Mouse (Mus musculus) CH12.LX (cell line): ENCODE measurements around the gene Ppih. TPM values are rescaled to one million over a fixed set of nuclear protein-coding genes. Genes with fewer than 3 reads are reported as not detected.

ENCODE experiments used
- DNase-seq: peaks from one replicate; pipeline ENCODE4 v3.0.0-alpha.2; 2013; ENCODE audit errors: extremely low read depth
- H3K27ac ChIP-seq: 2 replicates; pipeline ENCODE4 v1.5.1; 2012; ENCODE audit warnings: low read depth, mild to moderate bottlenecking, control low read depth, moderate library complexity; ENCODE audit not compliant: insufficient read depth
- H3K27me3 ChIP-seq: replicated peaks from 2 replicates; pipeline ENCODE3; 2012; ENCODE audit warnings: inconsistent platforms
- H3K36me3 ChIP-seq, 2 experiments: replicated peaks in 1 of 2; 2 replicates each; pipeline versions ENCODE3 to v1.6.1; 2012; ENCODE audit warnings: inconsistent platforms in 1 of 2, low read length in 1 of 2, mild to moderate bottlenecking in 1 of 2, mixed read lengths in 1 of 2, moderate library complexity in 1 of 2; ENCODE audit not compliant: control insufficient read depth in 1 of 2, insufficient read depth in 1 of 2
- H3K4me1 ChIP-seq, 2 experiments: 2 replicates each; pipeline ENCODE4 v1.6.1; 2012; ENCODE audit warnings: inconsistent platforms in 1 of 2, moderate library complexity in 1 of 2; ENCODE audit not compliant: insufficient read depth in 2 of 2, control insufficient read depth in 1 of 2
- H3K4me2 ChIP-seq: 2 replicates; pipeline ENCODE4 v1.6.1; 2012; ENCODE audit warnings: low read depth, mild to moderate bottlenecking, control low read depth; ENCODE audit not compliant: poor library complexity, insufficient read depth, severe bottlenecking
- H3K4me3 ChIP-seq, 3 experiments: fragments of 150-350 bp in 1 of 3; sonication (generic) in 1 of 3; replicated peaks in 1 of 3; 2 replicates each; pipeline versions ENCODE3 to v1.5.1; 2011 to 2012; ENCODE audit warnings: low read depth in 2 of 3, low read length in 2 of 3, mild to moderate bottlenecking in 2 of 3, moderate library complexity in 2 of 3, control low read depth in 1 of 3, improper control_type of control experiment in 1 of 3, inconsistent platforms in 1 of 3, mixed read lengths in 1 of 3; ENCODE audit not compliant: poor library complexity in 1 of 3
- H3K79me2 ChIP-seq: replicated peaks from 2 replicates; pipeline ENCODE4 v1.6.1; 2012; ENCODE audit warnings: mild to moderate bottlenecking, moderate library complexity; ENCODE audit not compliant: control insufficient read depth, poor library complexity, insufficient read depth, severe bottlenecking; ENCODE audit errors: extremely low read depth
- H3K9ac ChIP-seq: 2 replicates; pipeline ENCODE4 v1.6.1; 2012; ENCODE audit warnings: low read depth, mild to moderate bottlenecking, control low read depth, moderate library complexity; ENCODE audit not compliant: insufficient read depth
- H3K9me3 ChIP-seq: replicated peaks from 2 replicates; pipeline ENCODE3; 2012; ENCODE audit warnings: low read length, inconsistent platforms, mixed read lengths
- CHD1 ChIP-seq: IDR thresholded peaks from 2 replicates; pipeline ENCODE4 v1.6.1; 2012; ENCODE audit warnings: low read depth, low read length, improper control_type of control experiment, inconsistent platforms
- CHD2 ChIP-seq: IDR thresholded peaks from 2 replicates; pipeline ENCODE4 v1.6.1; 2011; ENCODE audit warnings: low read length, improper control_type of control experiment
- CTCF ChIP-seq, 2 experiments: IDR thresholded peaks in 1 of 2; conservative IDR thresholded peaks in 1 of 2; 2 replicates each; pipeline ENCODE4 v1.5.1; 2011 to 2012; ENCODE audit warnings: low read depth in 2 of 2, low read length in 2 of 2, improper control_type of control experiment in 1 of 2, inconsistent platforms in 1 of 2, mild to moderate bottlenecking in 1 of 2, moderate library complexity in 1 of 2
- E2F4 ChIP-seq: IDR thresholded peaks from 2 replicates; pipeline ENCODE4 v1.6.1; 2011; ENCODE audit warnings: low read depth, low read length, improper control_type of control experiment; ENCODE audit not compliant: insufficient replicate concordance
- ELF1 ChIP-seq: IDR thresholded peaks from 2 replicates; pipeline ENCODE4 v1.6.1; 2014; ENCODE audit warnings: low read depth, mild to moderate bottlenecking, inconsistent platforms, low read length, improper control_type of control experiment
- EP300 ChIP-seq: IDR thresholded peaks from 2 replicates; pipeline ENCODE4 v1.6.1; 2011; ENCODE audit warnings: low read length, improper control_type of control experiment
- ETS1 ChIP-seq: conservative IDR thresholded peaks from 2 replicates; pipeline ENCODE4 v1.6.1; 2012; ENCODE audit warnings: low read depth, mild to moderate bottlenecking, inconsistent platforms, low read length, improper control_type of control experiment, moderate library complexity
- GABPA ChIP-seq: IDR thresholded peaks from 2 replicates; pipeline ENCODE4 v1.6.1; 2012; ENCODE audit warnings: low read depth, low read length, improper control_type of control experiment, inconsistent platforms; ENCODE audit not compliant: insufficient replicate concordance
- HCFC1 ChIP-seq: IDR thresholded peaks from 2 replicates; pipeline ENCODE4 v1.6.1; 2012; ENCODE audit warnings: low read depth, mild to moderate bottlenecking, inconsistent platforms, low read length, improper control_type of control experiment
- IRF4 ChIP-seq: IDR thresholded peaks from 2 replicates; pipeline ENCODE4 v1.6.1; 2014; ENCODE audit warnings: low read depth, mild to moderate bottlenecking, inconsistent platforms, low read length, improper control_type of control experiment
- JUN ChIP-seq: IDR thresholded peaks from 2 replicates; pipeline ENCODE4 v1.6.1; 2011; ENCODE audit warnings: low read depth, mild to moderate bottlenecking, low read length, improper control_type of control experiment, moderate library complexity; ENCODE audit not compliant: insufficient read depth
- KAT2A ChIP-seq: IDR thresholded peaks from 2 replicates; pipeline ENCODE4 v1.6.1; 2012; ENCODE audit warnings: low read length, improper control_type of control experiment, inconsistent platforms; ENCODE audit not compliant: insufficient replicate concordance
- MAX ChIP-seq: IDR thresholded peaks from 2 replicates; pipeline ENCODE4 v1.6.1; 2011; ENCODE audit warnings: low read length, improper control_type of control experiment
- MAZ ChIP-seq: IDR thresholded peaks from 2 replicates; pipeline ENCODE4 v1.6.1; 2012; ENCODE audit warnings: low read depth, mild to moderate bottlenecking, inconsistent platforms, low read length, improper control_type of control experiment, moderate library complexity
- MEF2A ChIP-seq: IDR thresholded peaks from 2 replicates; pipeline ENCODE4 v1.6.1; 2014; ENCODE audit warnings: low read depth, mild to moderate bottlenecking, inconsistent platforms, low read length, improper control_type of control experiment, borderline replicate concordance
- MXI1 ChIP-seq: IDR thresholded peaks from 2 replicates; pipeline ENCODE4 v1.6.1; 2011; ENCODE audit warnings: mild to moderate bottlenecking, low read depth, low read length, improper control_type of control experiment
- NRF1 ChIP-seq: IDR thresholded peaks from 2 replicates; pipeline ENCODE4 v1.6.1; 2014; ENCODE audit warnings: low read depth, mild to moderate bottlenecking, inconsistent platforms, low read length, improper control_type of control experiment, moderate library complexity
- PAX5 ChIP-seq: IDR thresholded peaks from 2 replicates; pipeline ENCODE4 v1.6.1; 2012; ENCODE audit warnings: low read length, inconsistent platforms, mixed read lengths
- POLR2A ChIP-seq: IDR thresholded peaks from 2 replicates; pipeline ENCODE4 v1.6.1; 2011; ENCODE audit warnings: low read depth, mild to moderate bottlenecking, improper control_type of control experiment, low read length
- POLR2AphosphoS2 ChIP-seq: IDR thresholded peaks from 2 replicates; pipeline ENCODE4 v1.6.1; 2011; ENCODE audit warnings: low read depth, low read length, improper control_type of control experiment
- RAD21 ChIP-seq: IDR thresholded peaks from 2 replicates; pipeline ENCODE4 v1.6.1; 2011; ENCODE audit warnings: low read depth, mild to moderate bottlenecking, low read length, improper control_type of control experiment, moderate library complexity
- RCOR1 ChIP-seq: conservative IDR thresholded peaks from 2 replicates; pipeline ENCODE4 v1.6.1; 2012; ENCODE audit warnings: low read depth, mild to moderate bottlenecking, inconsistent platforms, low read length, improper control_type of control experiment
- SIN3A ChIP-seq: IDR thresholded peaks from 2 replicates; pipeline ENCODE4 v1.6.1; 2012; ENCODE audit warnings: low read length, improper control_type of control experiment, inconsistent platforms
- SMC3 ChIP-seq: IDR thresholded peaks from 2 replicates; pipeline ENCODE4 v1.6.1; 2011; ENCODE audit warnings: low read depth, low read length, improper control_type of control experiment
- TBP ChIP-seq: conservative IDR thresholded peaks from 2 replicates; pipeline ENCODE4 v1.6.1; 2011; ENCODE audit warnings: low read depth, low read length, improper control_type of control experiment
- TCF12 ChIP-seq: IDR thresholded peaks from 2 replicates; pipeline ENCODE4 v1.6.1; 2014; ENCODE audit warnings: low read depth, mild to moderate bottlenecking, inconsistent platforms, low read length, improper control_type of control experiment
- UBTF ChIP-seq: IDR thresholded peaks from 2 replicates; pipeline ENCODE4 v1.6.1; 2012; ENCODE audit warnings: low read depth, mild to moderate bottlenecking, inconsistent platforms, low read length, improper control_type of control experiment, moderate library complexity
- USF1 ChIP-seq: IDR thresholded peaks from 2 replicates; pipeline ENCODE4 v1.6.1; 2014; ENCODE audit warnings: low read depth, mild to moderate bottlenecking, inconsistent platforms, low read length, improper control_type of control experiment
- USF2 ChIP-seq: conservative IDR thresholded peaks from 2 replicates; pipeline ENCODE4 v1.6.1; 2011; ENCODE audit warnings: low read depth, low read length, improper control_type of control experiment
- ZC3H11A ChIP-seq: IDR thresholded peaks from 2 replicates; pipeline ENCODE4 v1.6.1; 2012; ENCODE audit warnings: low read depth, mild to moderate bottlenecking, inconsistent platforms, low read length, improper control_type of control experiment
- ZKSCAN1 ChIP-seq: IDR thresholded peaks from 2 replicates; pipeline ENCODE4 v1.6.1; 2012; ENCODE audit warnings: low read depth, inconsistent platforms, low read length, improper control_type of control experiment, borderline replicate concordance
- ZMIZ1 ChIP-seq: IDR thresholded peaks from 2 replicates; pipeline ENCODE4 v1.6.1; 2012; ENCODE audit warnings: low read depth, mild to moderate bottlenecking, inconsistent platforms, low read length, improper control_type of control experiment
- dilution Hi-C: fragments of 300-500 bp; cut with MboI; formaldehyde crosslinking; loops from 2 replicates; pipeline ENCODE4 v1.14.3; 2020; ENCODE audit warnings: low sequenced_read_pairs; ENCODE audit not compliant: extremely low pct_unique_long_range_greater_than_20kb, extremely low pct_ligation_motif_present
- in situ Hi-C: fragments of 300-500 bp; cut with MboI; formaldehyde crosslinking; loops from 3 replicates; pipeline ENCODE4 v1.14.3; 2019; ENCODE audit warnings: low sequenced_read_pairs, low pct_ligation_motif_present, low pct_unique_long_range_greater_than_20kb, mixed read lengths
- polyA plus RNA-seq: library from polyadenylated mRNA; unstranded; fragments of >175 nt; gene quantifications from 2 replicates; pipeline ENCODE4 v1.2.1, GENCODE M21; 2012; ENCODE audit warnings: low read depth; ENCODE audit not compliant: insufficient read length
- total RNA-seq, 2 experiments: library from RNA; depleted of rRNA; stranded (reverse); fragments of 300-350 nt in 1 of 2; fragments of >200 nt in 1 of 2; gene quantifications; 2 replicates each; pipeline ENCODE4 v1.2.3; 2012 to 2014

The Ppih gene
- total and polyA plus RNA-seq, 3 experiments, result 125 to 179 (median 132) TPM

DNA sequence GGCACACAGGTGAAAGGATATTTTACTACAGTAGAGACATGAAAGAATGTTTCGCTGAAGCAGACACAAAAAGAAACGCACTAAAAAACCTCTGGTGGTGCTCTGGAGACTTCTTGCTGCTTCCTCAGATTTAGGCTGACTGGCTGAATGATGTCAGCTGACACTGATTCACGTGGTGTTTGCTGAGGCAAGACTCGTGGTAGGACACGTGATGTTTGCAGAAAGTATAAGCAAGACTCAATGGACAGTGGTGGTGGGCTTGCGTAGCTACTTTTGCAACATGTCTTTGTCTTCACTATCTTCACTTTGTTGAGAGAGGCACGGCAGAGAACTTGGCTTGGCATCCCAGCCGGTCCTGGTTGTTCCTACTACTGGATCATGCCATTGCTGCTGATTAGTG, 17.1 kb downstream of the Ppih start:
- no peak for DNase-seq
- Histone ChIP-seq H3K9me3 (no peaks in the 10 kb centered on the region), H3K27ac (no peak overlapping the region), H3K4me3 (no peak overlapping the region), H3K36me3 (peaks cover 17 to 53% of the 10 kb centered on the region in 2 experiments), H3K27me3 (no peaks in the 10 kb centered on the region), H3K4me2 (no peak overlapping the region), H3K79me2 (no peaks in the 10 kb centered on the region), H3K4me1 (peaks cover 4 to 12% of the 10 kb centered on the region in 2 experiments; a peak in 2 of 4 replicates), H3K9ac (no peak overlapping the region)
- TF ChIP-seq POLR2A, result no peak
- no peak for TF ChIP-seq HCFC1
- TF ChIP-seq ZC3H11A, result no peak
- TF ChIP-seq MAX, result no peak
- no peak for TF ChIP-seq CHD1
- no peak for TF ChIP-seq MAZ
- no peak for TF ChIP-seq GABPA
- no peak for TF ChIP-seq SMC3
- TF ChIP-seq USF1, result no peak
- TF ChIP-seq RAD21, result no peak
- TF ChIP-seq TCF12, result no peak
- no peak for TF ChIP-seq JUN
- TF ChIP-seq KAT2A, result no peak
- no peak for TF ChIP-seq SIN3A
- no peak for TF ChIP-seq CTCF (conservative IDR thresholded peaks at IDR 0.05 in 1 of 2, IDR thresholded peaks at IDR 0.05 in 1 of 2; ENCODE audit: low read depth in 2 of 2, low read length in 2 of 2)
- TF ChIP-seq ETS1, result no peak
- TF ChIP-seq E2F4, result no peak
- TF ChIP-seq USF2, result no peak
- no peak for TF ChIP-seq NRF1
- in situ Hi-C loops, result no loop called here
- dilution Hi-C loops, result no loop called here

DNA sequence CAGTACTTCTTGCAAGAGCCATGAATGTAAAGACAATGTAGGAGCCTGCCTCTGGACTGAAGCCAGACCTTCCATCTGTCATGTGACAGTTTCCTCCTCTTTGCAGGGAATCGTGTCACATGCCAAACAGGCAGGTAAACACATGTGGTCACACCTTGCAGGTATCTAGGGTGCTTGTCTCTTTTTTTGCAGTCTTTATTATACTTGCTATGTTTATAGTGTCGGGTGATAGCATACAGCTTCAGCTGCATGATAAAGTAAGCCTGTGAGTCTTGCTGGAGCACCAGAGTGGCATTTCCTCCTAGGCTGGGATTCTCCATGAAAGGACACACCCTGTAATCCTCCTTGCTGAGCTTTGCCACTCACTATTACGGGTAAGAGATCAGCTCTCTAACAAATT, 18.6 kb downstream of the Ppih start:
- Histone ChIP-seq H3K9ac (no peak overlapping the region), H3K27me3 (no peaks in the 10 kb centered on the region), H3K27ac (no peak overlapping the region), H3K4me2 (no peak overlapping the region), H3K9me3 (no peaks in the 10 kb centered on the region), H3K4me3 (no peak overlapping the region), H3K36me3 (peaks cover 7 to 38% of the 10 kb centered on the region in 2 experiments), H3K4me1 (peaks cover 3 to 15% of the 10 kb centered on the region in 2 experiments; a peak in 2 of 4 replicates), H3K79me2 (no peaks in the 10 kb centered on the region)
- dilution Hi-C loops, result no loop called here
- no peak for DNase-seq
- no peak for TF ChIP-seq HCFC1
- TF ChIP-seq CHD2, result no peak
- no peak for TF ChIP-seq MEF2A
- no peak for TF ChIP-seq MXI1
- no peak for TF ChIP-seq ZKSCAN1
- TF ChIP-seq CTCF (conservative IDR thresholded peaks at IDR 0.05 in 1 of 2, IDR thresholded peaks at IDR 0.05 in 1 of 2; ENCODE audit: low read depth in 2 of 2, low read length in 2 of 2), result no peak
- no peak for TF ChIP-seq EP300
- no peak for TF ChIP-seq ZMIZ1
- no peak for TF ChIP-seq E2F4
- no peak for TF ChIP-seq ELF1
- no peak for TF ChIP-seq TBP
- TF ChIP-seq RCOR1, result no peak
- no peak for TF ChIP-seq NRF1
- TF ChIP-seq POLR2AphosphoS2, result no peak
- no peak for TF ChIP-seq IRF4
- TF ChIP-seq UBTF, result no peak
- TF ChIP-seq SIN3A, result no peak
- TF ChIP-seq GABPA, result no peak
- no peak for TF ChIP-seq PAX5
- in situ Hi-C loops, result no loop called here
